Mouse (Mus musculus): ENCODE measurements at regions not wholly inside any gene's neighbourhood (a gene's known extent, or its start where the extent isn't known, plus 50 kb on each side); places are given as distances from the start of the nearest gene placed in this dataset.

- DNase-seq (no peak), ATAC-seq (no peak)
- TF ChIP-seq EP300 (IDR thresholded peaks at IDR 0.05; ENCODE audit: low read depth) (no peak), CTCF (IDR thresholded peaks at IDR 0.05; ENCODE audit: low read depth) (no peak)
- Histone ChIP-seq H3K4me1 (ENCODE audit: insufficient read depth) (no peaks in the 10 kb centered on the region), H3K4me2 (ENCODE audit: low read depth, low read length) (no peak overlapping the region), H3K4me3 (ENCODE audit: low read depth, low read length) (no peak overlapping the region), H3K9ac (replicated peaks) (no peak overlapping the region), H3K36me3 (replicated peaks; ENCODE audit: insufficient read depth, low read length) (no peaks in the 10 kb centered on the region), H3K27me3 (ENCODE audit: insufficient read depth, low read length) (peaks cover 2% of the 10 kb centered on the region; the same call in 1 of the 2 replicates), H3K9me3 (ENCODE audit: low read length) (no peaks in the 10 kb centered on the region), H3K27ac (ENCODE audit: low read depth) (no peak overlapping the region)
- 77% methylated on average over 10 of the region's 10 CpGs for WGBS (ENCODE audit: insufficient replicate concordance)
Measured at GRCm38 (mm10) chr2:172794771-172795170, 145.3 kb downstream of the Bmp7 start.

- TF ChIP-seq CTCF (IDR thresholded peaks at IDR 0.05; ENCODE audit: low read depth) (no peak), EP300 (IDR thresholded peaks at IDR 0.05; ENCODE audit: low read depth) (no peak)
- Histone ChIP-seq H3K4me1 (ENCODE audit: insufficient read depth) (no peaks in the 10 kb centered on the region), H3K4me2 (ENCODE audit: low read depth, low read length) (no peak overlapping the region), H3K27ac (ENCODE audit: low read depth) (no peak overlapping the region), H3K9me3 (ENCODE audit: low read length) (no peaks in the 10 kb centered on the region), H3K4me3 (ENCODE audit: low read depth, low read length) (no peak overlapping the region), H3K27me3 (ENCODE audit: insufficient read depth, low read length) (no peaks in the 10 kb centered on the region), H3K9ac (replicated peaks) (no peak overlapping the region), H3K36me3 (replicated peaks; ENCODE audit: insufficient read depth, low read length) (no peaks in the 10 kb centered on the region)
- WGBS (ENCODE audit: insufficient replicate concordance): 61% methylated on average over 6 of the region's 6 CpGs
- ATAC-seq (no peak), DNase-seq (no peak)
Measured at GRCm38 (mm10) chr2:172796104-172796503, 144.0 kb downstream of the Bmp7 start.

- Histone ChIP-seq H3K9me3 (ENCODE audit: low read length) (no peaks in the 10 kb centered on the region), H3K4me1 (ENCODE audit: insufficient read depth) (no peaks in the 10 kb centered on the region), H3K4me3 (ENCODE audit: low read depth, low read length) (no peak overlapping the region), H3K36me3 (replicated peaks; ENCODE audit: insufficient read depth, low read length) (no peaks in the 10 kb centered on the region), H3K27me3 (ENCODE audit: insufficient read depth, low read length) (no peaks in the 10 kb centered on the region), H3K4me2 (ENCODE audit: low read depth, low read length) (no peak overlapping the region), H3K27ac (ENCODE audit: low read depth) (no peak overlapping the region), H3K9ac (replicated peaks) (no peak overlapping the region)
- WGBS (ENCODE audit: insufficient replicate concordance): 35% methylated on average over 6 of the region's 6 CpGs
- DNase-seq (no peak), ATAC-seq (no peak)
- no peak for TF ChIP-seq CTCF (IDR thresholded peaks at IDR 0.05; ENCODE audit: low read depth)
- no peak for TF ChIP-seq EP300 (IDR thresholded peaks at IDR 0.05; ENCODE audit: low read depth)
Measured at GRCm38 (mm10) chr2:172796955-172797354, 143.2 kb downstream of the Bmp7 start.

- Histone ChIP-seq H3K4me3 (ENCODE audit: low read depth, low read length) (no peak overlapping the region), H3K4me1 (ENCODE audit: insufficient read depth) (no peaks in the 10 kb centered on the region), H3K27ac (ENCODE audit: low read depth) (no peak overlapping the region), H3K9ac (replicated peaks) (no peak overlapping the region), H3K9me3 (ENCODE audit: low read length) (no peaks in the 10 kb centered on the region), H3K27me3 (ENCODE audit: insufficient read depth, low read length) (no peaks in the 10 kb centered on the region), H3K36me3 (replicated peaks; ENCODE audit: insufficient read depth, low read length) (no peaks in the 10 kb centered on the region), H3K4me2 (ENCODE audit: low read depth, low read length) (no peak overlapping the region)
- DNase-seq (no peak), ATAC-seq (no peak)
- TF ChIP-seq CTCF (IDR thresholded peaks at IDR 0.05; ENCODE audit: low read depth) (no peak), EP300 (IDR thresholded peaks at IDR 0.05; ENCODE audit: low read depth) (no peak)
- WGBS (ENCODE audit: insufficient replicate concordance): 62% methylated on average over 10 of the region's 10 CpGs
Measured at GRCm38 (mm10) chr2:172799951-172800350, 140.2 kb downstream of the Bmp7 start.

- H3K9ac ChIP-seq (replicated peaks): no peak overlapping the region
- H3K36me3 ChIP-seq (replicated peaks; ENCODE audit: insufficient read depth, low read length): no peaks in the 10 kb centered on the region
- H3K27ac ChIP-seq (ENCODE audit: low read depth): no peak overlapping the region
- H3K4me3 ChIP-seq (ENCODE audit: low read depth, low read length): no peak overlapping the region
- H3K9me3 ChIP-seq (ENCODE audit: low read length): no peaks in the 10 kb centered on the region
- no peak overlapping the region for H3K4me2 ChIP-seq (ENCODE audit: low read depth, low read length)
- TF ChIP-seq CTCF (IDR thresholded peaks at IDR 0.05; ENCODE audit: low read depth) (no peak), EP300 (IDR thresholded peaks at IDR 0.05; ENCODE audit: low read depth) (no peak)
- WGBS (ENCODE audit: insufficient replicate concordance): 75% methylated on average over 9 of the region's 9 CpGs
- no peak for ATAC-seq
- DNase-seq: no peak
- no peaks in the 10 kb centered on the region for H3K27me3 ChIP-seq (ENCODE audit: insufficient read depth, low read length)
- no peaks in the 10 kb centered on the region for H3K4me1 ChIP-seq (ENCODE audit: insufficient read depth)
Measured at GRCm38 (mm10) chr2:172800801-172801200, 139.3 kb downstream of the Bmp7 start.

- H3K4me1 ChIP-seq (ENCODE audit: insufficient read depth): no peaks in the 10 kb centered on the region
- H3K4me3 ChIP-seq (ENCODE audit: low read depth, low read length): no peak overlapping the region
- H3K9me3 ChIP-seq (ENCODE audit: low read length): no peaks in the 10 kb centered on the region
- H3K4me2 ChIP-seq (ENCODE audit: low read depth, low read length): no peak overlapping the region
- WGBS (ENCODE audit: insufficient replicate concordance): 38% methylated on average over 4 of the region's 4 CpGs
- H3K9ac ChIP-seq (replicated peaks): no peak overlapping the region
- H3K36me3 ChIP-seq (replicated peaks; ENCODE audit: insufficient read depth, low read length): no peaks in the 10 kb centered on the region
- H3K27ac ChIP-seq (ENCODE audit: low read depth): no peak overlapping the region
- DNase-seq (no peak), ATAC-seq (no peak)
- no peaks in the 10 kb centered on the region for H3K27me3 ChIP-seq (ENCODE audit: insufficient read depth, low read length)
- TF ChIP-seq EP300 (IDR thresholded peaks at IDR 0.05; ENCODE audit: low read depth): no peak
- TF ChIP-seq CTCF (IDR thresholded peaks at IDR 0.05; ENCODE audit: low read depth): no peak
Measured at GRCm38 (mm10) chr2:172801804-172802203, 138.3 kb downstream of the Bmp7 start.

- ATAC-seq (no peak), DNase-seq (no peak)
- Histone ChIP-seq H3K4me2 (ENCODE audit: low read depth, low read length) (no peak overlapping the region), H3K27ac (ENCODE audit: low read depth) (no peak overlapping the region), H3K36me3 (replicated peaks; ENCODE audit: insufficient read depth, low read length) (no peaks in the 10 kb centered on the region), H3K27me3 (ENCODE audit: insufficient read depth, low read length) (no peaks in the 10 kb centered on the region), H3K9ac (replicated peaks) (no peak overlapping the region), H3K9me3 (ENCODE audit: low read length) (no peaks in the 10 kb centered on the region), H3K4me1 (ENCODE audit: insufficient read depth) (no peaks in the 10 kb centered on the region), H3K4me3 (ENCODE audit: low read depth, low read length) (no peak overlapping the region)
- 58% methylated on average over 4 of the region's 4 CpGs for WGBS (ENCODE audit: insufficient replicate concordance)
- TF ChIP-seq CTCF (IDR thresholded peaks at IDR 0.05; ENCODE audit: low read depth) (no peak), EP300 (IDR thresholded peaks at IDR 0.05; ENCODE audit: low read depth) (no peak)
Measured at GRCm38 (mm10) chr2:172807446-172807845, 132.7 kb downstream of the Bmp7 start.

Measured in liver, postnatal 0 days (tissue).